Mouse (Mus musculus) heart, adult 2 months (tissue): ENCODE data around the gene Fam43b. TPM values are rescaled to one million over a fixed set of nuclear protein-coding genes. Genes with fewer than 3 reads are reported as not detected.

Source experiments
- DNase-seq, 2 experiments: peaks; one replicate each; pipeline ENCODE4 v3.0.0; 2021
- H3K27ac ChIP-seq: fragments of 200-600 bp; 2 replicates; pipeline ENCODE4 v1.8.1; 2022
- H3K27me3 ChIP-seq: fragments of 200-500 bp; 2 replicates; pipeline ENCODE4 v1.6.1; 2012; ENCODE audit warnings: mild to moderate bottlenecking, low read length, inconsistent platforms, mixed read lengths; ENCODE audit not compliant: control insufficient read depth, insufficient read depth
- H3K36me3 ChIP-seq: fragments of 200-500 bp; 2 replicates; pipeline ENCODE4 v1.6.1; 2012; ENCODE audit warnings: low read length, inconsistent platforms; ENCODE audit not compliant: control insufficient read depth, insufficient read depth
- H3K4me1 ChIP-seq: fragments of 200-500 bp; 2 replicates; pipeline ENCODE4 v1.6.1; 2011; ENCODE audit warnings: low read length; ENCODE audit not compliant: control insufficient read depth, insufficient read depth
- H3K4me3 ChIP-seq: fragments of 200-600 bp; 2 replicates; pipeline ENCODE4 v1.8.1; 2022
- H3K79me2 ChIP-seq: fragments of 200-500 bp; replicated peaks from 2 replicates; pipeline ENCODE4 v1.6.1; 2012; ENCODE audit warnings: mild to moderate bottlenecking, inconsistent platforms, low read length, moderate library complexity, mixed read lengths; ENCODE audit not compliant: control insufficient read depth, insufficient read depth
- H3K9ac ChIP-seq: fragments of 200-500 bp; 2 replicates; pipeline ENCODE4 v1.6.1; 2012; ENCODE audit warnings: low read depth, mild to moderate bottlenecking, control low read depth, inconsistent platforms, low read length, mixed read lengths
- CTCF ChIP-seq: fragments of 200-600 bp; IDR thresholded peaks from 2 replicates; pipeline ENCODE4 v1.8.1; 2022; ENCODE audit warnings: antibody characterized with exemption, mild to moderate bottlenecking, moderate library complexity
- EP300 ChIP-seq: fragments of 200-500 bp; IDR thresholded peaks from 2 replicates; pipeline ENCODE4 v1.6.1; 2011; ENCODE audit warnings: low read depth, low read length, control low read depth; ENCODE audit not compliant: insufficient read depth
- POLR2A ChIP-seq: fragments of 200-500 bp; IDR thresholded peaks from 2 replicates; pipeline ENCODE4 v1.6.1; 2011; ENCODE audit warnings: mild to moderate bottlenecking, low read depth, low read length, control low read depth; ENCODE audit not compliant: insufficient read depth
- WGBS: fragments of 180-500 bp; shearing (Covaris S2); methylation state at CpG from one replicate; pipeline ENCODE4 v1.1.7; 2018; 5-methylcytosine and 5-hydroxymethylcytosine counted together
- intact Hi-C: fragments of 180-260 bp; cut with DNase I; formaldehyde crosslinking; loops from one replicate; pipeline ENCODE4 v1.15.1; 2025
- polyA plus RNA-seq: library from polyadenylated mRNA; depleted of rRNA; stranded (reverse); fragments of >200 nt; gene quantifications from 2 replicates; pipeline ENCODE4 v1.2.3, GENCODE M21; 2012
- total RNA-seq, 2 experiments: library from RNA; stranded (reverse); gene quantifications; 2 replicates each; pipeline ENCODE4 v1.2.3; 2021

The Fam43b gene
- total and polyA plus RNA-seq, 3 experiments, result not detected

DNA sequence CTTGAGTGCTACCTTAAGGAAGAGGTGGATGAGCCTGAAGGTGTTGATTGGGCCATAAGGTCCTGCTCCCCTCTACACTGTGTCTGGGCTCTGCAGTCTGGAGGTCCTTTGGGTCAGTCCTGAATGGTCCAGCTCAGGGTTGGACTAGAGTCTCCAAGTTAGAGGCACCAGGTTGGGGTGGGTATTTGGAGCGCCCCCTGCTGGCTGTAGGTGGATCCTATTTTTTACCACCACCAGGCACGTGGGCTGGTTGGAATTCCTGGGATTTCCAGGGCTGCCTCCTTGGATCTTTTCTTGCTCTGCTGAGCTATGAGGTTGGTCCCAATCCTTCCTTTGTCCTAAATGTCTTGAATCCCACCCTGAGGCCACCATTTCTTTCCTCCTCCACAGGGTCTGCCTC, 8.5 kb upstream of the Fam43b start:
- no peak overlapping the region for H3K4me3 ChIP-seq
- H3K36me3 ChIP-seq, result no peaks in the 10 kb centered on the region
- H3K9ac ChIP-seq, result no peak overlapping the region
- H3K27me3 ChIP-seq, result no peaks in the 10 kb centered on the region
- H3K27ac ChIP-seq, result no peak overlapping the region
- intact Hi-C loops, result no loop called here
- TF ChIP-seq CTCF (peak; percentile 83), EP300 (no peak)
- WGBS, result 7% methylated on average over 2 of the region's 2 CpGs
- H3K4me1 ChIP-seq, result peaks cover 2% of the 10 kb centered on the region
- no peaks in the 10 kb centered on the region for H3K79me2 ChIP-seq
- DNase-seq, result peak in 1 of 2 experiments; percentile 55

DNA sequence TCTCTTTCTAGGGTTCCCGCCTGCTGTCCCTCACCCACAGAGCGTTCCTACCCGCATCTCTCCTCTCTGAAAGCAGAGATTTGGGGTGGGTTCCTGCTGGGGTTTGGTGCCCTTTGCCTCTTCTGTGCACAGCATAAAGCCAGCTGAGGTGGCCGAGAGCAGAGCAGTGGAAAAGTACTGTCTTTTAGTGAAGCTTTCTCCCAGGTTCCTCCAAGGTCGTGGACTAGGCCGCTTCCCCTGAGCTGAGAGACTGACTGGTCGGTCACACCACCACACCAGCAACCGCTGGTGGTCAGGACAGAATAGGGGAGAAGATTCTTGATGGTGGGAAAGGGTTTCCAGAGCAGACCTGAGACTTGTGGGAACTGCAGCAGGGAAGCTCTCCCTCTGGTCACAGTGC, 383 bp upstream of the Fam43b start:
- WGBS, result 23% methylated on average over 8 of the region's 8 CpGs
- Histone ChIP-seq H3K27me3 (peaks cover 19% of the 10 kb centered on the region), H3K9ac (no peak overlapping the region), H3K4me3 (no peak overlapping the region; the same call in 1 of the 2 replicates), H3K36me3 (no peaks in the 10 kb centered on the region), H3K4me1 (no peaks in the 10 kb centered on the region), H3K27ac (no peak overlapping the region), H3K79me2 (no peaks in the 10 kb centered on the region)
- TF ChIP-seq CTCF (no peak), POLR2A (no peak), EP300 (no peak)
- intact Hi-C loops, result no loop called here
- no peak for DNase-seq

- no peak for DNase-seq
These were observed 999 bp downstream of the Fam43b start for GRCm38 (mm10) chr4:138395087-138395970.

GRCm38 (mm10) chr4:138393703-138394102, 2.6 kb downstream of the Fam43b start:
- no peak overlapping the region for H3K27ac ChIP-seq
- DNase-seq, result no peak

More at GRCm38 (mm10) chr4:138395087-138395970, 999 bp downstream of the Fam43b start:
- no peak overlapping the region for H3K27ac ChIP-seq
- intact Hi-C loops, result no loop called here
- H3K4me3 ChIP-seq, result peak overlapping the region; percentile 3
- no peaks in the 10 kb centered on the region for H3K4me1 ChIP-seq
- H3K79me2 ChIP-seq, result no peaks in the 10 kb centered on the region
- peaks cover 19% of the 10 kb centered on the region for H3K27me3 ChIP-seq
- H3K36me3 ChIP-seq, result no peaks in the 10 kb centered on the region
- TF ChIP-seq POLR2A, result no peak
- TF ChIP-seq EP300, result no peak
- no peak for TF ChIP-seq CTCF
- peak overlapping the region; percentile 37 for H3K9ac ChIP-seq
- 2% methylated on average over 103 of the region's 103 CpGs for WGBS

DNA sequence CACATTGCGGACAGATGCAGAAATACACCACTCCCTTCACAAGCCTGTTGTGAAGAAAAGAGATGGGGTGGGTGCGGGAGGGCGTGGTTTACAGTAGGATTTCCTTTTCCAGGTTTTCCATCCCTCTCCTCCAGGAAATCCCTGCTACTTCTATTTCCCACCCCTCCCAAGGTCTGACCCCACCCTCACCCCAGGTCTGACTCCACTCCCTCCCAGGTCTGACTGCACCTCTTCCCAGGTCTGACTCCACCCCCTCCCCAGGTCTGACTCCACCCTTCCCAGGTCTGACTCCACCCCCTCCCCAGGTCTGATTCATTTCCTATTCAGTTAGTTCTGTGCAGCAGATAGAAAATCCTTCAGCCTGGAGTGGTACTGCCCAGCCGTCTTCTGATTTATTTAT, 12.5 kb downstream of the Fam43b start:
- Histone ChIP-seq H3K79me2 (no peaks in the 10 kb centered on the region), H3K27me3 (no peaks in the 10 kb centered on the region), H3K4me3 (no peak overlapping the region), H3K27ac (no peak overlapping the region), H3K36me3 (no peaks in the 10 kb centered on the region), H3K9ac (no peak overlapping the region), H3K4me1 (peaks cover under 1% of the 10 kb centered on the region)
- DNase-seq, result no peak
- intact Hi-C loops, result no loop called here
- 32% methylated on average over 4 of the region's 4 CpGs for WGBS
- TF ChIP-seq CTCF (no peak), POLR2A (no peak), EP300 (no peak)

More at GRCm38 (mm10) chr4:138393703-138394102, 2.6 kb downstream of the Fam43b start:
- H3K27me3 ChIP-seq, result peaks cover 19% of the 10 kb centered on the region
- intact Hi-C loops, result no loop called here
- no peaks in the 10 kb centered on the region for H3K36me3 ChIP-seq
- no peak overlapping the region for H3K9ac ChIP-seq
- 56% methylated on average over 7 of the region's 7 CpGs for WGBS
- H3K4me3 ChIP-seq, result no peak overlapping the region
- H3K4me1 ChIP-seq, result no peaks in the 10 kb centered on the region
- no peaks in the 10 kb centered on the region for H3K79me2 ChIP-seq
- TF ChIP-seq CTCF, result no peak
- no peak for TF ChIP-seq POLR2A
- no peak for TF ChIP-seq EP300

GRCm38 (mm10) chr4:138382462-138382861, 13.9 kb downstream of the Fam43b start:
- H3K4me3 ChIP-seq, result no peak overlapping the region
- DNase-seq, result no peak
- H3K79me2 ChIP-seq, result no peaks in the 10 kb centered on the region
- WGBS, result 71% methylated on average over 6 of the region's 6 CpGs
- TF ChIP-seq EP300 (no peak), POLR2A (no peak), CTCF (peak; percentile 45)
- H3K27me3 ChIP-seq, result no peaks in the 10 kb centered on the region
- intact Hi-C loops, result no loop called here
- H3K9ac ChIP-seq, result no peak overlapping the region
- H3K4me1 ChIP-seq, result peaks cover 1% of the 10 kb centered on the region
- no peaks in the 10 kb centered on the region for H3K36me3 ChIP-seq
- H3K27ac ChIP-seq, result no peak overlapping the region
